Mouse (Mus musculus): ENCODE results near the gene Ncmap.
"Not testable (repeated sequence)": the region's sequence is repeated elsewhere in the genome, so short reads cannot be mapped to it uniquely, and the experiment has no call there.

The Ncmap gene

DNA sequence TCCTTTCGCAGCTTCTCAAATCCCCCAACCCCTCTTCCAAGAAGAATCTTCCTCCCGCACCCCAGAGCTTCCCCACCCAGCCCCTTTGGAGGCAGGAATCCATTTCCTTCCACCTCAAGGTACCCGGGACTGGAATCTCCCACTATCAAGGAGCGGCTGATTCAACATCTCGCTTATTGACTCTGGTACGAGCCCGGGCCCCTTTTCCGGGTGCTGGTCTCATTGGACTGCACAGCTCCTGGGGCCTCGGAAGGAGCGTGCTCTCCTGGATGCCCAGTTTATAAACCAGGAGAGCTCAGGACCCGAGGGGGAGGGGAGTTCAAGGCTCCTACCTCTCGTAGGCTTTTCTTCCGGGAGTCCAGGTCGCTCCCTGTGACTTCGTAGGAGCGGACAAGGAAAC is 476 bp downstream of the Ncmap start:
- no peak for DNase-seq (ENCODE audit: low spot score)

DNA sequence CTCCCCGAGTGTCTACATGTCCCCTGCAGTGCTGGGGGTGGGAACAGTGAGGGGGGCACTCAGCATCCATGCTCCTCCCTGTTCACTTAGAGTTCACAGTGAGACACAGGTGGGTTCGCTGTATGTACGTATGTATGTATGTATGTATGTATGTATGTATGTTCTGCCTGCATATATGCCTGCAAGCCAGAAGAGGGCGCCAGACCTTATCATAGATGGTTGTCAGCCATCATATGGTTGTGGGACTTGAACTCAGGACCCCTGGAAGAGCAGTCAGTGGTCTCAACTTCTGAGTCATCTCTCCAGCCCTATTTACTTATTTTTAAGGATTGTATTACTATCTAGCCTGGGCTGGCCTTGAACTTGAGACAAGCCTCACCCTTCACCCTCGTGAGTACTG is 1.7 kb downstream of the Ncmap start:
- no peak for DNase-seq (ENCODE audit: low spot score)

DNA sequence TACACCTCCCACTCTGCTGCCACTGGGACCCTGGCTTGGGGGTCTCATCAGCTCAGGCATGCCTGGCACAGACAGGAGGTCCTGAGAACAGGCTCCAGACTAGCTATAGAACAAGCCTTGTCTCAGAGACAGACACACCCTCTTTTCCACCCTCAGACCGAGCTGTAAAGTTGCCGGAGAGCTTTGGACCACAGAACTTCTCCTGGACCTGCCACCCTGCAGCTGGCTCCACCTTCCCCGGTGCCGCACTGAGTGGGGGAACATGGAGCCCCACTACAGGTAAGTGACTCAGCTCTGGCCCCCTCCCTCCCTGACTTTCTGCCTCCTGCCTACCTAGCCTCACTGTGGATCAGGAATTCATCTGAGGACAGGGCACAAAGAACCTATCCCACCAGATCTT is 2.7 kb downstream of the Ncmap start:
- no peak for DNase-seq (ENCODE audit: low spot score)

DNA sequence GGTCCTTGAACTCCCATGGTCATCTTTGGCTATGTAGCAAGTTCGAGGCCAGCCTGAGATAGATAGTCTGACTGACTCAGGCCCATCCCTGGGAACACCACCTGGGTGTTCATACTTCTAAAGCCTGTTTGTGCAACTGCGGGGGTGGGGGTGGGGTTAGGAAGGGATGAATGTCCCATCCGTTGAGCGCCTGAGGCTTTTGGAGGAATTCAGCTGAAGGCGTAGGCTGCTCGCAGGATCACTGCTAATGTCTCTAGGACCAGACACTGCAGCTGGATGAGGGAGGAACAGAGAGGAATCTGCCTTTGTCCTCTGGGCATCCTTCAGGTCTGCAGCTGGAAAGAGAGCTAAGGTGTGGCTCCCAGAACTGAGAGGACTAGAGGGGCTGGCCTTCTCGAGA is 3.4 kb downstream of the Ncmap start:
- no peak for DNase-seq (ENCODE audit: low spot score)

DNA sequence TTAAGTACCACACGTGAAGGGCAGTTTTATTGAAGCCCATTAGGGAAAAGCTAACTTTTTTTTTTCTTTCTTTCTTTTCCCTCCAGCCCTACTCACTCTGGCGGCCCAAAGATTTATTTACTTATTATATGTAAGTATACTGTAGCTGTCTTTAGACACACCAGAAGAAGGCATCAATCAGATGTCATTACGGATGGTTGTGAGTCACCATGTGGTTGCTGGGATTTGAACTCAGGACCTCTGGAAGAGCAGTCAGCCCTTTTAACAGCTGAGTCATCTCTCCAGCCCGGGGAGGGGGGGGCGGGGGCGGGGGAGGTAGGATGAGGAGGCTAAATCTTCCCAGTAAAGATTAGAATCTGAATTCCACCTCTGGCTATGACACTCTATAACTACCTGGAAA is 4.6 kb downstream of the Ncmap start:
- DNase-seq (ENCODE audit: low spot score): no peak

DNA sequence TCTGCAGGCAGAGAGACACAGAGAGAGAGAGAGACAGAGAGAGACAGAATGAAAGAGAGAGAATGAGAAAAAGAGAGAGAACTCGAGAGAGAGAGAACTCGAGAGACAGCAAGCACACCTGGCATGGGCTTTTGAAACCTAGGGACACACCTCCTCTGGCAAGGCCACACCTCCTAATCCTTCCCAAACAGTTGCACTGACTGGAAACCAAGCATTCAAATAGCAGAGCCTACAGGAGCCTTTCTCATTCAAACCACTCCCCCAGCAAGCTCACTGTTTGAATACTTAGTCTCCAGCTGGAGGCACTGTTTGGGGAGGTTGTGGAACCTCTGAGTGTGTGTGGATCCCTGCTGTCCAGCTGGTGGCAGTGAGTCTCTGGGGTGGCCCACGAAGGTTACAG is 5.2 kb downstream of the Ncmap start:
- DNase-seq (ENCODE audit: low spot score): no peak

DNA sequence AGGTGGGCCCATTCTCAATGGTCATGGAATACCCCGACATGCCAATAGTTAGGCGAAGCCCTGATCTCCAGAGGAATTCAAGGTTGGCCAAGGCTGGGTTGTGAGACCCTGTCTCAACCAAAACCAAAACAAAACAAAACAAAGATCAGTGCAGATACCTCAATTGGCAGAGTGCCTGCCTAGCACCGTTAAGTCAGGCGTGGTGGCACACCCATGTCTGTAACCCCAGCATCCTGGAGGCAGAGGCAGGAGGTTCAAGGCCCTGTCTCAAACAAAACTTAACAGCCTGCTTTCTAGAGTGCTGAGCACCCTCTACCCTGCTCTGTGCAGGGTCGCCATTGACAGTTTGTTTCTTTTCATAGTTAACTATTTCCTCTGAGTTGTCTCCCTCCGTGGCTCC is 7.0 kb downstream of the Ncmap start:
- DNase-seq (ENCODE audit: low spot score): no peak

DNA sequence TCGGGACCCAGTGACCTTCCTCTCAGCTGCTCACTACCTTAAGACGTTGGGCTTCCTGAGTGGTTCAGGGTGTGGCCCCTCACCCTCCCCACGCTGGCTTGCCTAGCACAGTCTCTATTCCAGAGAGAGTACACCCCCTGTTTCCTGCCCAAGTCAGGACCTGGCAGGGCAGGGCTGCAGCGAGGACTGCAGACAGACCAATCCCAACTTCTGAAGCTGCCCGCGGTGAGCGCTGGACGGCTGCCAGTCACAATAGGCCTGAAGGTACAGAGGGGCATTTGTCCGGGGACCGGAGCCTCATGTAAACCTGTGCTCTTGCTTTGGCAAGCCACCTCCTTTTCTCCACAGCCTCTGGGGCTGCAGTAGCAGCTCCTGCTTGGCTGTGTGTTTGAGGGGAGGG is 12.4 kb downstream of the Ncmap start:
- DNase-seq (ENCODE audit: low spot score): no peak

DNA sequence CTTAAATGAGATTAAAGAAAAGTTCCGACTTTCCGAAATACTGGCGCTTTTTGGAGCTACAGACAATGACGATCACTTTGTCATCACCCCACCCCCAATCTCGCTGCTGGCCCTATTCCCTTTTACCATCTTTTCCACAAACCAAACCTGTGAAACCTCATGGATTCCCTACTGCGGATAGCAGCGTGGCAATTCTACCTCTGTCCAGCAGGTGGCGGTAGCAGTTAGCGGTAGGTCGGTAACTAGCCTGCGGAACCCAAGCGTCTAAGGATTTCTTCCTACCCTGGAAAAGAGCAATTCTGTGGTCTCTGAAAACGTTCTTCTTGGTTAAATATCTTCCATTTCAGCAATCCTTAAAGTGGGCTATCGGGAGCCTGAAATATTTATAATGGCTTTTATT is 15.7 kb downstream of the Ncmap start:
- peak; percentile 70 for DNase-seq (ENCODE audit: low spot score)

DNA sequence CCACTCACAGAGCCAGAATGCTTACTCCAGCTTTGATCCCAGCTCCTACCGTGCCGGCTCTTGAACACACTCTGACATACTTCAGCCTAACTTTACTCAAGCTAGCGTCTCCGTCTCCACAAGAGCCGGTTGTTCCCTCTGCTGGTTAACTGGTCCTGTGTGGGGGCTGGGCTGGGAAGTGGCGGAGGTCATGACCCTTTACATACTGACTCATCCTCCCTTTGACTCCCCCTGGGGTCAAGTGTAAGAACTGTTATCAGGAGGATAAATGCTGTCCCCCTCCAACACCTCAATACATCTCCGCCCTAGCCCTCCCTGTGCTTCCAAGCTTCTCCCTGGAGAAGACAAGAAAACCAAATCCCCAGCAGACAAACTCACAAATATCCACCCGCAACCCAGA is 16.7 kb downstream of the Ncmap start:
- no peak for DNase-seq (ENCODE audit: low spot score)

DNA sequence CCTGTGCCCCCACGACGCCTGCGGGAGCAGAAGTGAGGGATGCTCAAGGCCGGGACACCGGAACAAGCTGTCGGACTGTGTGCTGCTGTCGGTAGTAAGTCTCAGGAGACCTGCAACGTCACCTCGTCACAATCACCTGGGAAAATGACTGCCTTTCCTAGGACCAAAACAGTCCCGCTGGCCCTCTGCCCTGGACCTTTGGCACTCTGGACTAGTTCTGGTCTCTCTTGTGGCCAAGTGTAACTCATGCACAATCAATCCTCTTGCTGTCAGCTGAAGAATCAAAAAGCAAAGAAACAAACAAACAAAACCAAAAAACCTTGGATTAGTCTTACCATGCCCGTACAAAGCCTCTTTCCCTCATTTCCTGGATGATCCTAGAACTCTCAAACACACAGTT is 20.8 kb downstream of the Ncmap start:
- DNase-seq (ENCODE audit: low spot score): no peak

DNA sequence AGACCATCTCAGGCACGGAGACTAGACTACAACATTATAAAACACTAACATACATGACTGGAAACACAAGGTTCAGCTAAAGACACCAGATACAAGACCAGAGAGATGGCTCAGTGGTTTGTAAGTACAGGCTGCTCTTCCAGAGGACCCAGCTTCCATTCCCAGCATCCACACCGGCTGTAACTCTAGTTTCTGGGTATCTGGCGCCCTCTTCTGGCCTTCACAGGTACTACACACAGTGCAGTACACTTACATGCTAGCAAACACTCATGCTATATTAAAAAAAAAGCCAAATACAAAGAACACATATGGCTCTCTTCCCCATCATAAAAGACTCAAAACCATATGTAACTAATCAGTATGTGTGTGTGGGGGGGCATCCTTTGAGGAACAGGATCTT is 22.6 kb downstream of the Ncmap start:
- no peak for DNase-seq (ENCODE audit: low spot score)

DNA sequence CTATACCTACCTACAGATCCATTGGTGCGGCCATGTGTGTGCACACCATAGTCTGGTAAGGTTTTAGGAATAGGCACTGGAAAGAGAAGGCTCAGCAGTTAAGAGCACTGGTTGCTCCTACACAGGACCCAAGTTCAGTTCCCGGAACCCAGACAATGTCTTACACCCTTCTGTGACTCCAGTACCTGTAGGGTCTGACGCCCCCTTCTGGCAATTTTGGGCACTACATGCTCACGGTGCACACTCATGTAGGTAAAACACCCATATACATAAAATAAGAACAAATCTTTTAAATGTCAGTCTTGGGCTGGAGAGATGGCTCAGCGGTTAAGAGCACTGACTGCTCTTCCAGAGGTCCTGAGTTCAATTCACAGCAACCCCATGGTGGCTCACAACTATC is 24.7 kb downstream of the Ncmap start:
- DNase-seq (ENCODE audit: low spot score): no peak

DNA sequence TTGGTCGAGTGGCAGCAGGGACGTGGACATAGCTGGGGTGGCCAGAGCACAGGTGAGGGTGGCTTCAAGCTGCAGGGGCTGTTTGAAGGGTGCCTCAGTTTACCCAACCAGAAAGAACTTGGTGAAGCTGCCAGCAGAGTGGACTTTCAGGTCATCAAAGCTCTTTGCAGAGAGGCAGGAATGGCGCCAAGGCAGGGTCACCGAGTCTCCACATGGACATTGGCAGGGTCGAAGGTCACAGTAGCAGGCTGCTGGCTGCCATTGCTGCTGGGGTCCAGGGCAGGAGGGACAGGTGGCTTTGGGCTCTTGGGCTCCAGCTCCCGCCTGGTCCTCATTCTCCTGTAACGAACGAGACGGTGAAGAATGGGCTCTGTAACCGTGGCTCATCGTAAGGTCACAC is 27.7 kb downstream of the Ncmap start:
- no peak for DNase-seq (ENCODE audit: low spot score)

DNA sequence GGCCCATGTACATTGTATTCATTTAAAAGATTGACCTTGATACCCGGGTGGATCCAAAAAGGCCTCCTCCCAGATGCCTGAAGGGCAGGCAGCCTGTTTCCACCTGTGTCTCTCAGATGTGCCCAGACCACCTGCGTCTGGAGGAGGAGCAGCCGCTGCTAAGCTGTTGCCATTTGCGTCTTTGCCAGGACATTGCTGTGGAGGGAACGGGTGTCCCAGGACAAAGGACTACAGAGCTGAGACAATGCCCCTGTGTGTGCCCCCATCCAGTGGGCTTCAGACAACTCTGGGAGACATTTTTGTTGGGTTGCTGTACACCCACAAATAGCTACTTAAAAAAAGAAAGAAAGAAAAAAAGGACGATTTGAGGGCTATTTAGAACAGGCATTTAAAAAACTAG is 35.2 kb downstream of the Ncmap start:
- peak; percentile 30 for DNase-seq (ENCODE audit: low spot score)

DNA sequence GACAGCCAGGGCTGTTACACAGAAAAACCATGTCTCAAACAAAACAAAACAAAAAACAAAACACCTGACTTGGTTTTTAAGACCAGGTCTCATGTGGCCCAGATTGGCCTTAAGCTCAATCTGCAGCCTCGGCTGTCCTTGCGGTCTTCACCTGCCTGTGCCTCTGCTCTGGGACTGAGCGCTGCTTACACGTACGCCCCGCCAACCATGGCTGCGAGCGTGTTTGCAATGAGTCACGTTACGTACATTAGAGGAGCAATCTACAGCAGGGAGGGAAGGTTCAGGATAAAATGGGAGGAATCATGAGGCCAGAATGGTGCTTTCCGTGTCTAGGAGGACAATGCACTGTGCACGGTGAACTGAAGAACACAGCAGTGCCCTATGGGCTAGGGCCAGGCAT is 36.3 kb downstream of the Ncmap start:
- no peak for DNase-seq (ENCODE audit: low spot score)

DNA sequence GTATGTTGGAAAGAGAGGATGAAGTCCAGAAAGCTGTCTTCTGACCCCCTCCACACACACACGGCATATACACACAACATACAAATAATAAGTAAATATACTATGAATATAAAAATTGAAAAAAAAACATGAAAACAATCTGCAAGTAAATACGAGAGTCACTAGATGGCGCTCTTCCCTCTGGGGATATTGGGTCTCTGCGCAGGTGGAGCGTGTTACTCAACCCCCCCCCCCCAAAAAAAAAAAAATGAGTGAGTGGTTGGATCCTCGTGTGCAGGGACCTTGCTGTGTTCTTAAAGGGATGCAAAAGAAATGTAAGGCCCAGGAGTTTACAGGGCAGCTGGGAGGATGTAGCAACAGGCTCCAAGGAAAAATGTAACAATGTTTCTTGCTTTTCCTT is 39.3 kb downstream of the Ncmap start:
- DNase-seq (ENCODE audit: low spot score): peak; percentile 33

DNA sequence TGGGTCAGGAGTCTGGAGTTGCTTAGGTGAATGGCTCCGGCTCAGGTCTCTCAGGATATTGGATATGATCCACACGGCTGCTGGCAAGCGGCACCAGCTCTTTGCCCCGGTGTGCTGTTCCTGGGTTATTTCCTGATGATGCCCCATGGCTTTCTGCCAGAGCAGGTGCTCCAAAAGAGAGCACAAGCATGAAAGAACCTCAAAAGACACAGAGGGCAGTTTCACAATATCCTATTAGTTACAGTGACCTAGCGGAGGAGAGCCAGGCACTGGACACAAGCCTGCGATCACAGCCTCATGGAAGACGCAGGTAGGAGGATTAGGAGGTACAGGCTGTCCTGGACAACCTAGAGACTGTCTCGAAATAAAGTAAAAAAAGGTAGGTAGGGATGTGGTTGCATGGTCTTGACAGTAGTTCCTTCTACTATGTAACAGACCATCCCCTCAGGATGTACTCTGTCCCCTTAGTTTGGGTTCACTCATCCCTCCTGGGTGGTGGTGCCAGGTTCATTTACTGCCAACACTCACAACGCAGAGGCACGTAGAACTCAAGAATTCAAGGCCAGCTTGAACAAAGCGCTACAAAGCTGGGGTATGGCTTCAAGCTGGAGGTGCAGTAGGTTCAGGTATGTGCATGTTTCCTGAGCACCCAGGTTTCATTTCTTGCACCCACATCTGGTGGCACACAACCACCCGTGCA is 40.7 kb downstream of the Ncmap start:
- no peak for DNase-seq (ENCODE audit: low spot score)

DNA sequence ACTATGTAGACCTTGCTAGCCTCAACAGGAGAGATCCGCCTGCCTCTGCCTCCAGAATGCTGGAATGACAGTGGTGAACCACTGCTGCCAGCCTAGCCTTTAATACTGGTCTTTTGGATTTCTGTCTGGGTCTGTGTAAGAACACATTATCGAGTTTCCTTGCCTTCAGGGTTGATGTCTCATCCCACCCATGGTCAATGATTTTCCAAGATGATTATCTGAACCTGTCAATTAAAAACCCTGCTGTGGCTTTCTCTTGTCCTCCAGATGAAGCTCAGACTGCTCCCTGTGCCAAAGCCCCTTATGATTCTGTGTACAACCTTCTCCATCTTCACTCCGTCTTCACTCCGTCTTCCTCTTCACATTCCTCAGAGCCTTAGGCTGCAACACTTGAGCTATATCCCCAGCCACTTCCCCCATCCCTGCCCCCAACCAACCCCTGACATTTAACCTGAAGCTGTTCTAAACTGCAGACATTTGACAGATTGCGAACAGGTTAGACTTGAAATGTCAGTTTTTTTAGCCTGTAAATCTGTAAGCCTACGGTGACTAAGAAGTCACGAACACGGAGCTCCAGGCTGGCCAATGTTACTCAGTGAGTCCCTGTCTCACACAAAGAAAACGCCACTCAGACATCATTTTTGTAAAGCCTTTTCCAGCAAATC is 42.0 kb downstream of the Ncmap start:
- DNase-seq (ENCODE audit: low spot score): no peak

DNA sequence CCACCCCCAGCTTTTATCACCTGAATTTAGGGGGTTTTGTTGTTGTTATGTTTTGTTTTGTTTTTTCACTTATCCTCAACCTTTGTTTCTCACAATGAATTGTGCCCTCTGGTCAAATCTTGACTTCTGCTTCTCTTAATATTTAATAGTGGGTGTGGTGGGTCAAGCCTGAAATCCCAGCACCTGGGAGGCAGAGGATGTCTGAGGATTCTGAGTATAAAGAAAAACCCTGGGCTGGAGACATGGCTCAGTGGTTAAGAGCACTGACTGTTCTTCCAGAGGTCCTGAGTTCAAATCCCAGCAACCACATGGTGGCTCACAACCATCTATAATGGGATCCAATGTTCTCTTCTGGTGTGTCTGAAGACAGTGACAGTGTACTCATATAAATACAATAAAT is 43.3 kb downstream of the Ncmap start:
- not testable (repeated sequence) for DNase-seq (ENCODE audit: low spot score)

DNA sequence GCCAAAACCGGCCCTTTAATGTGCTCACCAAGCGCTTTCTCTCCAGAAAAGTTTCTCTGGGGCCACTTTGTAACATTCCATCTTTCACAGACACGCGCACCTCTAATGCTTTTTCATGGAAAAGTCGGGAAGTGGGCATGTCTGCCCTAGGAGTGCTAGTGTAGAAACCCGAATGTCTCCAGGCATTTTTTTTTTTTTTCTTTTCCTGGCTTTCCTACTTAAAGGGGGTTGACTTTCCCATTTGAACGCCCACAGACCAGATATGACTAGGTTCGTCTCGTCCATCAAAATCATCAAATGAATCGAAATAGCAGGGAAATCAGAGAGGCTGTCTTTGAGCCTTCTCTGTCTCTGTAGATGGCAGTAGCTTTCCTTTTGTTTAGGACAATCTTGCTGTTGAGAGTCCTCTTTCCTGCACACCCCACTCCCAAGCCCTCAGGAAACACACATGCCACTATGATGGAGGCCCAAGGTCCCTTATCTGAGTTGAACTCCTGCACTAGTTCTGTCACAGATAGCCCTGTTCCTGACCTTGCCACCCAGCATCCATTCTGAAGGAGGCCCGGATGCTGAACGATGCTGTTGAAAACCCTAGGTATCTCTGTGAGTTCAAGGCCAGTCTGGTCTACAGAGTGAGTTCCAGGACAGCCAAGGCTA is 44.1 kb downstream of the Ncmap start:
- no peak for DNase-seq (ENCODE audit: low spot score)

DNA sequence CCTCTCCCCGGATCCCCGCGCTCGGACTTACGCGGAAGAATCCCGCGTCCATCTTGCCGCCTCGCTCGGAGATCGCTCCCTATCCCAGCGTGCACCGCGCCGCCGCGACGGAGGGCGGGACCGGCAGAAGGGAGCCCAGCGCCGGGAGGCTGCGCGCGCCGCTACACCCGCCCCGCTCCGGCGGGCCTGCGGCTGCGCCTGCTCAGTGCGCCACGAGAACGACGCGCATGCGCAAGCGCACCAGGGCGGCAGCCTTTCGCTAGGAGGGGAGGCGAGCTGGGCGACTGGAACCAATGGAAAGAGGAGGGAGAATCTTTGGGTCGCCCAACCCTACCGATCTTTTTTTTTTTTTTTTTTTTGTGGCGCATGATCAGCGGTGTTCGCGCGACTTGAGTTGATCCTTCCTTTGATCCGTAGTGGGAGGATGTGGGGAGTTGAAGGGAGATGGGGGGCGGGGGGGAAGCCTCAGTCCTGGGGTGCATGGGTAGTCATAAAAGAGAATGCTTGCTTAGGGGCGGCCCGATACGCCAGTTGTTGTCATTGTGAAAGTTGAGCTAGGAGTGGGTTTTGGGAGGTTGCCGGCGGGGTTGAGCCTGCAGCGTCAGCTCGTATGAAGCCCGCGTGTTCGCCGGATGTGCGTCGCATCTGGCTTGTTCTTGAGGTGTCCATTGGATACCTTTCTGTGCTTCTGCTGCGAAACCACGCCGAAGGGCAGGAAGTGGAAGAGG is 44.8 kb downstream of the Ncmap start, which contains the start of gene Srrm1:
Srrm1 (minus strand) TSS at position 256 of the 728 bp plus-strand sequence.
- peak; percentile 98 for DNase-seq (ENCODE audit: low spot score)

Measured in layer of hippocampus, adult 11-12 months (tissue).